Mouse (Mus musculus) intestine, embryonic 14.5 days (tissue): Measurements from ENCODE around the gene Trim7. TPM values are rescaled to one million over a fixed set of nuclear protein-coding genes. Genes with fewer than 3 reads are reported as not detected.

Source experiments
- ATAC-seq: fragments of 200-750 bp; cut with Nextera tagmentation; replicated peaks from 2 replicates; pipeline ENCODE4 v1.8.0; 2017; ENCODE audit warnings: low read depth, moderate number of reproducible peaks, moderate TSS enrichment, moderate library complexity; ENCODE audit not compliant: low FRiP score, low TSS enrichment
- DNase-seq: peaks from one replicate; pipeline ENCODE4 v3.0.0-alpha.2; 2018; ENCODE audit warnings: low spot score
- H3K27ac ChIP-seq: fragments of 300-500 bp; sonication (generic); 2 replicates; pipeline ENCODE4 v1.5.1; 2014; ENCODE audit warnings: low read depth, mild to moderate bottlenecking, control low read depth
- H3K27me3 ChIP-seq: fragments of 300-500 bp; sonication (generic); replicated peaks from 2 replicates; pipeline ENCODE4 v1.6.1; 2014; ENCODE audit warnings: low read length, control low read depth; ENCODE audit not compliant: control insufficient read depth, insufficient read depth
- H3K36me3 ChIP-seq: fragments of 300-500 bp; sonication (generic); 2 replicates; pipeline ENCODE4 v1.6.1; 2014; ENCODE audit warnings: low read length, control low read depth; ENCODE audit not compliant: control insufficient read depth, insufficient read depth
- H3K4me1 ChIP-seq: fragments of 300-500 bp; sonication (generic); replicated peaks from 2 replicates; pipeline ENCODE4 v1.6.1; 2014; ENCODE audit warnings: low read length, control low read depth, mixed read lengths; ENCODE audit not compliant: control insufficient read depth, insufficient read depth
- H3K4me2 ChIP-seq: fragments of 300-500 bp; sonication (generic); 2 replicates; pipeline ENCODE4 v1.6.1; 2014; ENCODE audit warnings: low read length
- H3K4me3 ChIP-seq: fragments of 300-500 bp; sonication (generic); 2 replicates; pipeline ENCODE4 v1.5.1; 2014; ENCODE audit warnings: low read depth, low read length, control low read depth, mixed read lengths
- H3K9ac ChIP-seq: fragments of 300-500 bp; sonication (generic); 2 replicates; pipeline ENCODE4 v1.6.1; 2014; ENCODE audit warnings: mild to moderate bottlenecking, low read length
- H3K9me3 ChIP-seq: fragments of 300-500 bp; sonication (generic); 2 replicates; pipeline ENCODE4 v1.6.1; 2016; ENCODE audit warnings: low read length, control low read depth; ENCODE audit not compliant: control insufficient read depth
- WGBS: fragments of 180-500 bp; shearing (Covaris S2); extraction: QIAGEN DNeasy Blood & Tissue Kit; methylation state at CpG from one replicate; pipeline ENCODE4 v1.1.7; 2014; 5-methylcytosine and 5-hydroxymethylcytosine counted together
- polyA plus RNA-seq: library from polyadenylated mRNA; unstranded; fragments of >200 nt; fragmentation: Nextera tagmentation; extraction: Ambion mirVana; gene quantifications from 2 replicates; pipeline ENCODE4 v1.2.1, GENCODE M21; 2014

The Trim7 gene
- polyA plus RNA-seq, 1 experiment from 2014 or later: 1.4 TPM

DNA sequence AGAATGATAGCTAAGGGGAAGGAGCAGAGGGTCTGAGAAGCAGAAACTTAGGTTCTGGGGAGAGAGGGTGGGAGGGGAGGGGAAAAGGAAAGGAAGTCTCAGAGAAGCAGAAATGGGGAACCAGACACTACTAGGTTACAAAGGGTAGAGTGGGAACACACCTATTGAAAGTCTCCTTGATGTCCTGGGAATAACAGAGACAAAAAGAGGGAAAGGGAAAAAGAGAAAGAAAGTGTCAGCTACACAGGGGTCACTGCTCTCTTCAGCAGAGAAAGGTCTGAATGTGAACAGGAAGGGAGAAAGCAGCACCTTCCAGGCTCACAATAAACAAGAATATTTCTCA lies 17.7 kb upstream of the Trim7 start:
- no peak overlapping the region for H3K9ac ChIP-seq
- no peak overlapping the region for H3K27ac ChIP-seq
- DNase-seq: no peak
- no peak overlapping the region for H3K4me2 ChIP-seq
- peaks cover 97% of the 10 kb centered on the region for H3K36me3 ChIP-seq
- H3K27me3 ChIP-seq: no peaks in the 10 kb centered on the region
- H3K4me1 ChIP-seq: no peaks in the 10 kb centered on the region; the same call in 1 of the 2 replicates
- no peak overlapping the region for H3K4me3 ChIP-seq
- ATAC-seq: no peak
- H3K9me3 ChIP-seq: no peaks in the 10 kb centered on the region

DNA sequence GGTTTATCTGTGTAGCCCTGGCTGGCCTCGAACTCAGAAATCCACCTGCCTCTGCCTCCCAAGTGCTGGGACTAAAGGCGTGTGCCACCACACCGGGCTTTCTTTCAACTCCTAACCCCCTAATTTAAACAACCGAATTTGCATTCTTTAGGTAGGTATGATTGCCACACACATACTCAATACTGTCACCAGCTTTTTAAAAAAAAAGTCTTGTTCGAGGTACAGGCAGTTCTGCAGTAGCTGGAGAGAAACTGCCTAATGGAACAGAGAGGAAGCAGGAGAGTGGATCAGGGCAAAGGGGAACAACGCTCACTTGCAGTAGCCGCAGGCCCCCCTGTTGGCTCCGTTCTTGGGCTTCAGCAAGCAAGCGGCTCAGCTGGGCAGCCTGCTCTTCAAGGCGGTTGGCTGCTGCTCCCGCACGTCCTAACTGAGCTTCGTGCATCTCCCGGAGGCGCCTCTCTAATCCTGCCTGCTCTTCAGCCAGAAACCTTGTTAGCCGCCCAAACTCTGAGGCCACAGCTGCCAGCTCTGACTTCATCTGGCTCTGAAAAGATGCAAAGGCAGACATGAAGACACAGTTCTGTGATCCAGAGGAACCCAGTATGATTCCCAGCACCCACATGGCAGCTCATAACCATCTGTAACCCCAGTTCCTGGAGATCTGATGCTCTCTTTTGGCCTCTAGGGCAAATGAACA lies 17.1 kb upstream of the Trim7 start:
- DNase-seq: no peak
- H3K36me3 ChIP-seq: peaks cover 96% of the 10 kb centered on the region
- WGBS: 73% methylated on average over 16 of the region's 16 CpGs

DNA sequence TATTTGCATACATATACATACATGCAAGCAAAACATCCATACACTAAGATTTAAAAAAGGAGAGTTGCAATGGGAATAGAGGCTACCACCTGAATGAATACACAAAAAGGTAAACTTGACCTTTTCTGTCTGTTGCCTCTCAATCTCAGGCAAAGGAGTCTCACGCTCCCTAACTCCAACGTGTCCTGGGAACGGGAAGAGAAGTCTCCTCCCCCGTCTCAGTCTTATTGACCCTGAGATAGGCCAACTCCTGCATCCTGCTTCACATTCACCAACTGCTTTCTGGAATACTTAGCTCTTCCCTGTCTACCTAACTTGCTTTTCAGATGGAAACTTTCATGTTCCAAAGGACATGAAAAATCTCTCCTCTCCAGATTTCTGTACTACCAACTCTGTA lies 16.5 kb upstream of the Trim7 start:
- ATAC-seq (no peak), DNase-seq (no peak)
- Histone ChIP-seq H3K4me3 (no peak overlapping the region), H3K9me3 (no peaks in the 10 kb centered on the region), H3K27me3 (no peaks in the 10 kb centered on the region), H3K27ac (no peak overlapping the region), H3K4me1 (no peaks in the 10 kb centered on the region; the same call in 1 of the 2 replicates), H3K4me2 (no peak overlapping the region), H3K9ac (no peak overlapping the region), H3K36me3 (peaks cover 93% of the 10 kb centered on the region)
- WGBS: 45% methylated on average over 4 of the region's 4 CpGs

More for the DNA sequence above, 17.1 kb upstream of the Trim7 start:
- Histone ChIP-seq H3K4me3 (no peak overlapping the region), H3K9ac (no peak overlapping the region), H3K4me1 (no peaks in the 10 kb centered on the region; the same call in 1 of the 2 replicates), H3K4me2 (no peak overlapping the region), H3K27ac (no peak overlapping the region), H3K27me3 (no peaks in the 10 kb centered on the region), H3K9me3 (no peaks in the 10 kb centered on the region)
- no peak for ATAC-seq

DNA sequence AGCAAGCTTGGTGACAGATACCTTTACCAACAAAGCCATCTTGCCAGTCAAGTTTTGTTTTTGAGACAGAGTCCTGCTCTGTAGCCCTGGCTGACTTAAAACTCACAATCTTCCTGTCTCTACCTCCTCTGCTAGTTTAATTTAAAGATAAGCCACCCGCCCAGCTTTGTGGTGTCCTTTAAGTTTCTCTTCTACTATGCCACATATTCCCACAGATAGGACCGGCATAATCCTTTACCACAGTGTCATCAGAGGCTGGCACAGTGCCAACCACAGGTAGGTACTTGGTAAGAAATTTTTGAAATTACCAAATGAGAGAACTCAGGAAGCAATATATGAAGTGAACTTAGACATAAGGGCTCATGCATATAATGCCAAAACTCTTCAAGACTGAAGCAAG lies 15.8 kb upstream of the Trim7 start:
- no peak for ATAC-seq
- WGBS: 84% methylated on average over 2 of the region's 2 CpGs
- no peak overlapping the region for H3K4me3 ChIP-seq
- DNase-seq: no peak
- H3K9me3 ChIP-seq: no peaks in the 10 kb centered on the region
- no peak overlapping the region for H3K27ac ChIP-seq
- no peak overlapping the region for H3K9ac ChIP-seq
- peaks cover 7% of the 10 kb centered on the region for H3K4me1 ChIP-seq
- H3K27me3 ChIP-seq: no peaks in the 10 kb centered on the region
- peaks cover 92% of the 10 kb centered on the region for H3K36me3 ChIP-seq
- H3K4me2 ChIP-seq: no peak overlapping the region

DNA sequence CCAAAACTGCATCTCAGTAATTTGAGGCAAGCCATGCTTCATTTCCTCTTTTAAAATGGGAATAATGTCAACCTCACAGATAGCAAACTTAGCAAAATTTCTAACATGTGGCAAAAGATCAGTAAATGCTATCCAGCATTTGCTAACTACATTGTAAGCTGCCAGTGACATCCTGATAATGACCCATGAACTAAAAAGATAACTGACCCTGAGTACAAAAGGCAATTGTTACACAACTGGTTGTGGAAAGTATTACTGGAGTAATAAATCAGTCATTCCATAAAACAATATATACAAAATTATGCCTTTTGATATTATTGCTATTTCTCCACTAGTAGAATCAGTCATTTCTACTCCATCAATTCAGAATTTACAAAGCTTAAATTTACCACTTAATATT lies 12.2 kb upstream of the Trim7 start:
- ATAC-seq (no peak), DNase-seq (no peak)
- H3K4me1 ChIP-seq: peaks cover 8% of the 10 kb centered on the region
- no peaks in the 10 kb centered on the region for H3K9me3 ChIP-seq
- no peaks in the 10 kb centered on the region for H3K27me3 ChIP-seq
- no peak overlapping the region for H3K4me2 ChIP-seq
- H3K4me3 ChIP-seq: no peak overlapping the region
- no peak overlapping the region for H3K9ac ChIP-seq
- peaks cover 60% of the 10 kb centered on the region for H3K36me3 ChIP-seq
- H3K27ac ChIP-seq: no peak overlapping the region

DNA sequence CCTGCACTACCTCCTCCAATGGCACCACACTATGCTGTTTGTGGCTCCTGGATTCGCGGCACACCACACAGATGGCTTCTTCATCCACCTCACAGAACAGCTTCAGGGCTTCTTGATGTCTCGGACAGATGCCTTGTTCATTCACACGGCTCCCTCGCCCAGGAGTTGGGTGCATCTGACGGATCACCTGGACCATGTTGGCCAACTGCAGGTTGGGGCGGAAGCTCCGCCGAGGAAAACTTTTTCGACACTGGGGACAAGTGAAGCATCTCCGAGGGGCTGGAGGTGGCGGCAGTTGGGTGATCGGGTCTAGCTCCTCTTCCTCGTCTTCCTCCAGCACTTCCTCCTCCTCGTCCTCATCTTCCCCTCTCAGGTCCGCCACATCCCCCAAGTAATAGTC lies 10.1 kb upstream of the Trim7 start:
- ATAC-seq: no peak
- WGBS: 69% methylated on average over 16 of the region's 16 CpGs
- H3K27ac ChIP-seq: no peak overlapping the region

DNA sequence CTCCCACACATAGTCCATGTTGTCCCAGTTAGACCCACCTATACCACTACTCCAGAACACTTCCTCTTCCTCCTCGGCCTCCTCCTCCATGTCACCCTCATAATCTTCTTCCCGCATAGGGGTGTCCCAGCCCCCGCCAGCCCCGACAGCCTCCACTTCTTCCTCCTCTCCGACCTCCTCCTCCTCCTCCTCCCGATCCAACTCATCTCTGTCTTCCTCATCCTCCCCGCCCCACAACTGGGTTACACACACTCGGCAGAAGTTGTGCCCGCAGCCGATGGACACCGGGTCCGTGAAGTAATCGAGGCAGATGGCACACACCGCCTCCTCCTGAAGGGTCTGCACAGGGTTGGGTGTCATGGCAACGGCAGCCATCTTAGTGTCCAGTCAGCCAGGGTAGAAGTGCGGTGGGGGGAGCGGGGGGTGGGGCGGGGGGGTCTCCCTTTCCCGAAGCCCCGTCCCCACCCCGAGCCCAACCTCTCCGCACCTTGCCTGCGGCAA lies 9.6 kb upstream of the Trim7 start:
- WGBS: 3% methylated on average over 23 of the region's 23 CpGs
- no peaks in the 10 kb centered on the region for H3K9me3 ChIP-seq
- H3K27ac ChIP-seq: peak overlapping the region; percentile 95
- peak overlapping the region; percentile 85 for H3K4me2 ChIP-seq
- peaks cover 37% of the 10 kb centered on the region for H3K36me3 ChIP-seq
- peaks cover 8% of the 10 kb centered on the region for H3K4me1 ChIP-seq
- ATAC-seq: peak; percentile 50
- H3K4me3 ChIP-seq: peak overlapping the region; percentile 80
- no peaks in the 10 kb centered on the region for H3K27me3 ChIP-seq
- DNase-seq: peak; percentile 73
- H3K9ac ChIP-seq: peak overlapping the region; percentile 86

More for the DNA sequence above, 10.1 kb upstream of the Trim7 start:
- Histone ChIP-seq H3K36me3 (peaks cover 42% of the 10 kb centered on the region), H3K4me3 (peak overlapping the region; percentile 80), H3K9me3 (no peaks in the 10 kb centered on the region), H3K27me3 (no peaks in the 10 kb centered on the region), H3K9ac (peak overlapping the region; percentile 86), H3K4me2 (peak overlapping the region; percentile 85), H3K4me1 (peaks cover 8% of the 10 kb centered on the region)
- no peak for DNase-seq

DNA sequence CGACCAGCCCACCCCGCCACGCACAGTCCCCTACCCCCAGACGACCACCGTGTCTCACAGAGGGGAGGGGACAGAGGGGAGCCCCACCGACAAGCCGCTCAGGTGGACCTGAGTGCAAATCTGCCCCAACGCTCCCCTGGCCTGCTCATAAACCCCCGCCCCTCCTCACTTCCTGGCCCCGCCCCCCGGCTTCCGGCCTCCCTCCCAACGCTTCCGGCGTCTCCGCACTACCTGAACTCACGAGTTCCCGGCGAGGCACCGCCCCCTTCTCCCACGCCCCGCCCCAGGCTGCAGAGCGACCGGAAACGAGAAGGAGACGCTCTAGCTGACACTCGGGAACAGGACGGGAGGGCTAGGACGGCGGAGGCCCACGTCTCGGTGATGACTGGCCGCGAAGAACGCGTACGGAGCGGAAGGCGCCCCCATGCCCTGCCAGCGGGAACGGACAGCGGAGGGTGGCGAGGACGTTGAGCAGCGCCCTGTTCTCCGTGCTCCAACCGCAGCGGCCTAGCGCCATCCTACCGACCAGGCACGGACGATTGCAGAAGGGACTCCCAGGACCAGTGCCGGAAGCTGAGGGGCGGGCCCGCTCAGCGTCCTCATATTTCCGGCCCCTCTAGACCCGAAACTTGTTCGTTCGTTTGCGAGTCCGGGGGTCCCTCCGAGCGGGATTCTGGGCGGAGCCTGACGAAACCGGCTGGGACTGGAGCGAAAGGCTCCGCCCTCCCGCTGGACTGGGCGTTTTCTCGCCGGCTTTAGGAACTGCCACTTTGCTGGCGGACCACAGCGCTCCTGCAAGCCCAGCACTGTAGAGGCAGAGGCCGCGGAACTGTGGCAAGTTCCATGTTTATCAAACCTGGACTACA lies 8.9 kb upstream of the Trim7 start, which contains the start of gene Trim41:
TSS of gene Trim41 (minus strand) at position 554 of the 866 bp plus-strand sequence.
- Histone ChIP-seq H3K27ac (peak within 1 kb of the TSS; percentile 95), H3K27me3 (no peaks in the 10 kb centered on the region), H3K4me1 (peaks cover 8% of the 10 kb centered on the region), H3K4me2 (peak within 1 kb of the TSS; percentile 97), H3K4me3 (peak within 1 kb of the TSS; percentile 80), H3K36me3 (peaks cover 30% of the 10 kb centered on the region), H3K9ac (peak within 1 kb of the TSS; percentile 86), H3K9me3 (no peaks in the 10 kb centered on the region)
- ATAC-seq: peak; percentile 97
- under 1% methylated on average over 75 of the region's 77 CpGs for whole genome bisulfite sequencing
- DNase-seq: peak; percentile 98
